8 mouse cellular contexts compared by ENCODE assay signal in genomic region chr7:24369731-24370541, GRCm38 (mm10). TPM values are rescaled to one million over a fixed set of nuclear protein-coding genes. Genes with fewer than 3 reads are reported as not detected.
DNase-seq lines count a peak whose midpoint lies in the region; ATAC-seq and TF ChIP-seq lines count a peak whose summit lies in the region.

Gene Kcnn4, plus strand, starts transcription at chr7:24370263.

- no peak; the same call in 1 of the 2 replicates for ATAC-seq in heart, embryonic 15.5 days (replicated peaks; ENCODE audit: insufficient number of reproducible peaks, insufficient read depth, low FRiP score, low read depth)
- peak; percentile 32 for ATAC-seq in G1E (ENCODE audit: extremely low read depth, insufficient number of reproducible peaks, low FRiP score, poor library complexity, severe bottlenecking)
- no peak for ATAC-seq in limb, embryonic 12.5 days (ENCODE audit: insufficient number of reproducible peaks, insufficient read depth, low FRiP score, low TSS enrichment, low read depth)
- no peak for ATAC-seq in forebrain, postnatal 0 days

- no peaks in the 10 kb centered on the region for H3K9me3 ChIP-seq in heart, embryonic 15.5 days (replicated peaks)
- H3K9me3 ChIP-seq in G1E (replicated peaks) = no peaks in the 10 kb centered on the region
- no peaks in the 10 kb centered on the region for H3K9me3 ChIP-seq in limb, embryonic 12.5 days
- H3K9me3 ChIP-seq in forebrain, postnatal 0 days (ENCODE audit: low read length) = no peaks in the 10 kb centered on the region

- no peaks in the 10 kb centered on the region for H3K27me3 ChIP-seq in heart, embryonic 15.5 days
- no peaks in the 10 kb centered on the region for H3K27me3 ChIP-seq in G1E (ENCODE audit: insufficient read depth, low read length)
- H3K27me3 ChIP-seq in limb, embryonic 12.5 days = peaks cover 13% of the 10 kb centered on the region
- no peaks in the 10 kb centered on the region for H3K27me3 ChIP-seq in forebrain, postnatal 0 days (ENCODE audit: insufficient read depth, low read length)

- H3K4me1 ChIP-seq in heart, embryonic 15.5 days (replicated peaks) = peaks cover 13% of the 10 kb centered on the region
- peaks cover 90% of the 10 kb centered on the region for H3K4me1 ChIP-seq in G1E (ENCODE audit: insufficient read depth, low read depth, low read length)
- H3K4me1 ChIP-seq in limb, embryonic 12.5 days (replicated peaks) = peaks cover 19% of the 10 kb centered on the region
- H3K4me1 ChIP-seq in forebrain, postnatal 0 days (ENCODE audit: insufficient read depth) = peaks cover 5% of the 10 kb centered on the region; the same call in 1 of the 2 replicates

- WGBS in heart, embryonic 15.5 days = 31% methylated on average over 23 of the region's 23 CpGs
- 36% methylated on average over 23 of the region's 23 CpGs for WGBS in limb, embryonic 12.5 days
- WGBS in forebrain, postnatal 0 days = 47% methylated on average over 23 of the region's 23 CpGs

- TF ChIP-seq CTCF in G1E (IDR thresholded peaks at IDR 0.05; ENCODE audit: low read depth, low read length) = no peak
- no peak for TF ChIP-seq CTCF in forebrain, postnatal 0 days (IDR thresholded peaks at IDR 0.05; ENCODE audit: low read depth)

- no peak within 1 kb of the TSS for H3K9ac ChIP-seq in heart, embryonic 15.5 days
- peak within 1 kb of the TSS; percentile 27; the same call in 1 of the 2 replicates for H3K9ac ChIP-seq in limb, embryonic 12.5 days (replicated peaks)
- no peak within 1 kb of the TSS for H3K9ac ChIP-seq in forebrain, postnatal 0 days

- DNase-seq in heart, postnatal 14 days = no peak
- peak; percentile 65 for DNase-seq in G1E (ENCODE audit: low spot score)
- DNase-seq in spleen, postnatal 10 days (ENCODE audit: low spot score in 2 of 2) = peak; percentile 73 to 81
- no peak for DNase-seq in forebrain, postnatal 0 days
- DNase-seq in frontal cortex, postnatal 10 days (ENCODE audit: low spot score in 2 of 2) = no peak
- no peak for DNase-seq in testis, postnatal 14 days (ENCODE audit: low spot score)

- no peak within 1 kb of the TSS; the same call in 1 of the 2 replicates for H3K27ac ChIP-seq in heart, embryonic 15.5 days
- peak within 1 kb of the TSS; percentile 45; the same call in 1 of the 2 replicates for H3K27ac ChIP-seq in limb, embryonic 12.5 days
- H3K27ac ChIP-seq in forebrain, postnatal 0 days (ENCODE audit: low read depth, low read length) = no peak within 1 kb of the TSS

- H3K36me3 ChIP-seq in heart, embryonic 15.5 days = no peaks in the 10 kb centered on the region
- peaks cover 31% of the 10 kb centered on the region for H3K36me3 ChIP-seq in G1E (replicated peaks)
- no peaks in the 10 kb centered on the region for H3K36me3 ChIP-seq in limb, embryonic 12.5 days
- H3K36me3 ChIP-seq in forebrain, postnatal 0 days (ENCODE audit: insufficient read depth) = no peaks in the 10 kb centered on the region

- intact Hi-C loops in heart, postnatal 14 days (cut with DNase I) = no loop called here

- peak within 1 kb of the TSS; percentile 32 for H3K4me3 ChIP-seq in heart, embryonic 15.5 days
- peak within 1 kb of the TSS; percentile 81 for H3K4me3 ChIP-seq in G1E (ENCODE audit: low read depth, low read length)
- peak within 1 kb of the TSS; percentile 21 for H3K4me3 ChIP-seq in limb, embryonic 12.5 days (replicated peaks)
- H3K4me3 ChIP-seq in forebrain, postnatal 0 days (ENCODE audit: low read depth, low read length) = no peak within 1 kb of the TSS

- H3K4me2 ChIP-seq in heart, embryonic 15.5 days = peak within 1 kb of the TSS; percentile 16; the same call in 1 of the 2 replicates
- peak within 1 kb of the TSS; percentile 21 for H3K4me2 ChIP-seq in limb, embryonic 12.5 days
- H3K4me2 ChIP-seq in forebrain, postnatal 0 days (ENCODE audit: low read depth) = no peak within 1 kb of the TSS

RNA-seq across cellular contexts. Expression of gene Kcnn4, which starts in this region (rescaled TPM):
- polyA plus RNA-seq in heart, embryonic 15.5 days (2015; fragmentation: Nextera tagmentation; extraction: Ambion mirVana) = 1.7 and 8.5 TPM in 2 replicates
- 1 to 10 TPM; 1.0 to 3.3 TPM for total RNA-seq in heart, postnatal 14 days (2021)
- total RNA-seq in G1E (2014; fragmentation: Nextera tagmentation) (14.0 and 40.3 TPM in 2 replicates), G1E (2017) (20.4 and 22.9 TPM in 2 replicates)
- polyA plus RNA-seq in G1E (2012) = 66.2 and 70.4 TPM in 2 replicates
- polyA plus RNA-seq in limb, embryonic 12.5 days (2016; fragmentation: Nextera tagmentation; extraction: Ambion mirVana) = 2.1 and 2.8 TPM in 2 replicates
- total RNA-seq in forebrain, postnatal 0 days (2014; rRNA removed) = 1.2 and 1.5 TPM in 2 replicates
- polyA plus RNA-seq in forebrain, postnatal 0 days (2015; fragmentation: Nextera tagmentation; extraction: Ambion mirVana) = 0.88 and 1.1 TPM in 2 replicates

Comparison
In these comparisons a context has a peak if more than half of its experiments do, and no peak if none do; other contexts are left out.
1. DNase-seq: peak in G1E (single experiment) and spleen, postnatal 10 days (2 of 2); none in heart, postnatal 14 days (0 of 2), forebrain, postnatal 0 days (single experiment), frontal cortex, postnatal 10 days (0 of 2) and testis, postnatal 14 days (single experiment).